Mouse (Mus musculus): ENCODE measurements around the gene Prickle2. TPM values are rescaled to one million over a fixed set of nuclear protein-coding genes. Genes with fewer than 3 reads are reported as not detected.

Prickle2 gene
- total RNA-seq, 2 experiments from 2014 or later: 208 to 212 TPM

DNA sequence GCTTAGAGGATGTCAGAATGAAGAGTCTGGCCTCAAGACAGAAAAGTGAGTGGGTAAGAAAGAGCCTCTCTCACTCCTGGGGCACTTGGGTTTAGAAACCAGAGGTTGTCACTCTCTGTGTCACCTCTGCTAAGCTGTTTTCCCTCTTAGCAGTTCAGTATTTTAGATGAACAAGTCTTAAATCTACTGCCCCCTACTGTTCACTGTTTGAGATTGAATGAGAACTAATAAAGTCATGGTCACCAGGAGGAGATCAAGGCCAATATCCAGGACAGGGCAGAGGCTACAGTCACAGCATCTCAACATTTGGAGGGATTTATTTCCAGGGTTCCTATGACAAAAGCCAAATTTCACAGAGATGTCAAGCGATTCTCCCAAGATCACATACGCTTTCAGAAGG is 228.3 kb downstream of the Prickle2 start:
- Histone ChIP-seq H3K4me3 (peak overlapping the region; percentile 47), H3K27ac (0 out of 2 replicates have a peak overlapping the region, but pooled peaks have one; percentile 43)
- peak; percentile 80 for TF ChIP-seq CTCF (conservative IDR thresholded peaks at IDR 0.05)
- DNase-seq (ENCODE audit: low spot score in 2 of 2): no peak

DNA sequence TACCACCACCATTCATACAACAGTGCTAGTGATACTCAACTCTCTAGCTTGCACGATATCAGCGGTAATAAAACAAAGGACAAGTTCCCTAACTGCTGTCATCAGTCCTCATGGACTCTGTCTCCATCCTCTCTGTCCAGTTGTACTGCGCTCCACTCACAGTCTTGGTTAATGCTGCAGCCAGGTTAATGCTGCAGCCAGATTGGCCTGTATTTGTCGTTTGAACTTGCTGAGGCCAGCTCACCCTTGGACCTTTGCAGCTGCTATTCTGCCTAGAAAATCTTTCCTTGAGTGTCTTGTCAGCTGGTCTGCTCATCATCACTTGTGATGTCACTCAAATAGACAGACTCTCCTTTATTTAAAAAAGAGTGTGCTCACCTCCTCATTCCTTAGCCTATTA is 236.5 kb downstream of the Prickle2 start:
- TF ChIP-seq CTCF (conservative IDR thresholded peaks at IDR 0.05): no peak
- H3K27ac ChIP-seq: peak overlapping the region; percentile 61; the same call in 1 of the 2 replicates
- no peak for DNase-seq (ENCODE audit: low spot score in 2 of 2)
- no peak overlapping the region for H3K4me3 ChIP-seq

DNA sequence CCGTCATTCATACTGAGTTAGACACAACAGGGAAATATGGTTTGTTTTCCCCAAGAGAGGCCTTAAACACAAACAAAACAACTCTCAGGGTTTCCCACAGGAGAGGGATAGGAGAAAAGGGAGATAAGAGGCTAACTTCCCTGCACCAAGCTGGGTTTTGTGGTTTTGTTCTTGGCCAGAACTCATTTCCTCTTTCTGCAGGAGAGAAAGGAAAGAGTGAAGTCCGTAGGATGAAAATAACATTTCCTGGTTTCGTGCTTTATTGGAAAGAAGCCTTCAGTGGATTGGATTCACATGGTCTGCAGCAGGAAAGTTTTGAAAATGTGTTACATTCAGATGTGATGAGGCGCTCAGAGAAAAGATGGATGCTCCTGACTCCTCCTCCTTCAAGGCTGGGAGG is 237.1 kb downstream of the Prickle2 start:
- Histone ChIP-seq H3K4me3 (no peak overlapping the region), H3K27ac (peak overlapping the region; percentile 61)
- no peak for DNase-seq (ENCODE audit: low spot score in 2 of 2)
- no peak for TF ChIP-seq CTCF (conservative IDR thresholded peaks at IDR 0.05)

DNA sequence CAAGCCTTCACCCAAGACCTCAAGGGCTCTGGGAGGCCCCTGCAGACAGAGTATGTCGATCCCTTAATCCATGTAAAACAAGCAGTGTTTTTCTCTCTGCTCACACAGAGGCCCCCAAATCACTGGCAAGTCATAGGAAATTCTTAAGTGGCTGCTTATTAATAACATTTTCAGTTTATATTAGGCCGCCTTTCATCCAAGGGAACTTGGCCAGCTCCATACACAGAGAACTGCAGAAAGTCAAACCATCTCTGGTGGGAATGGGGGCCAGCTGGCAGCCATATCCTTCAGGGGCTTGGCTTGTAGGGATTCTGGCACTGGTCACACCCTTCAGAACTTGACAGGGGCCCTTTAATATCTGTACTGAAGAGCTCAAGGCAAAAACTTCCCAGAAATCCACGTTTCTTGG is 237.6 kb downstream of the Prickle2 start:
- Histone ChIP-seq H3K4me3 (no peak overlapping the region), H3K27ac (peak overlapping the region; percentile 61)
- no peak for DNase-seq (ENCODE audit: low spot score in 2 of 2)
- TF ChIP-seq CTCF (conservative IDR thresholded peaks at IDR 0.05): no peak

DNA sequence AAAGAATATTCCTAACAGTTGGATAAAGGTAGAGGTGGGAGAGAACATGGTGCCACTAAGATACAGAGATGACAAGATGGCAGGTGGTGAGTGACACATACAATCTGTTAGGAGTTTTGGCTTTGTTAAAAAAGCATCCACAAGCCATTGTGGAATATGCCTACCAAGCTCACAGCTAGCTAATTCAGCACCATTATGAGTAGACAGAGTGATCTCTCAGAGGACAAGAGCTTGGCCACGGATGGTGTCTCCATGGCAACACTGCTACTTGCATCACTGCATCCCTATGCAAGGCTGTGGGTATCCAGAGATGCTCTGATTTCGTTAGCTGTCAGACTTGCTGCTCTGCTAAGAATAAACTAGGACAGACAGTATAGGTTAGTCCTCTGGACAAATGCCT is 238.6 kb downstream of the Prickle2 start:
- DNase-seq (ENCODE audit: low spot score in 2 of 2): peak; percentile 57 to 86
- TF ChIP-seq CTCF (conservative IDR thresholded peaks at IDR 0.05): no peak
- no peak overlapping the region; the same call in 1 of the 2 replicates for H3K4me3 ChIP-seq
- peak overlapping the region; percentile 61 for H3K27ac ChIP-seq

DNA sequence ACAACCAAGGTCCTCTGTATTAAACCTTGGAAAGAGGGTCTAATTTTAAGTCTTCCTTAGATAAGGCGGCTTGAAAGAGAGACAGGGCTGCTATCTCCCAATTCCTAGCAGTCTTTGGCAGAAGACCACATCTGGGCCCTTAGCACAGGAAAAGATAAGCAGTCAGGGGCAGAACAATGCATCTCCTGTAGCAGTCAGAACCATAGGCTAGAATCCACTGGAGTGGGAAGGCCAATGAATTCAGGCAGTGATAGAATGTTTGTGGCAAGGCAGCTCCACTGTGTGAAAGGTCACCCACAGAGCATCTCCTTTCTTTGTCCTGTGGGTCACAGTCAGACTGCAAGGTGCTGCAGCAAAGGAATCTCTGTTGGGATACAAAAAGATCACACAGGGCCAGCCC is 240.3 kb downstream of the Prickle2 start:
- DNase-seq (ENCODE audit: low spot score in 2 of 2): no peak
- TF ChIP-seq CTCF (conservative IDR thresholded peaks at IDR 0.05): no peak
- Histone ChIP-seq H3K4me3 (no peak overlapping the region), H3K27ac (peak overlapping the region; percentile 61)

DNA sequence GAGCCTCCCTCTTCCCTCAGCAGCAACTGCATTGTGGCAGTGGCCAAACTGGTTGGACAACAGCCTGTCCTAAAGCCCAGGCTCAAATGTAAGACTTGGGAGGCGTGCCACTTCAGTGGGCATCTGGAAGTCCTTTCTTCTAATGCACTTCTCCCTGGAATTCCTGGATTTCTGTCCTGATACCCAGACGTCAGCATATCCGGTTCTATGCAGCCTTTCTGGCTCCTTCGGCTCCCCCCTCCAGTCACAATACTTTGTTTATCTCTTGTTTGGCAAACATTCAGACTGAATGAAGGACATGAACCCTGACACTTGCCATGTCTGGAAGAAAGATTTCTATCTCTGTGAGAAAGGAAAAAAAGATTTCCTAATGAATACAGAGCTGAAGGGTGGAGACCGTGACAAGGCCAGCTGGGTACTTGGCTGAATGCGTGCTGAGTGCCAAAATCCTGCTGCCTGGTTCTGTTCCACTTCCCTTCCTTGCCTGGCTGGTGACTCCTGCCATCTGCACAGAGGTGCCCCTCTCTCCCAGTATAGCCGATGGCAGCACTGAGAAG is 241.1 kb downstream of the Prickle2 start:
- DNase-seq (ENCODE audit: low spot score in 2 of 2): no peak

DNA sequence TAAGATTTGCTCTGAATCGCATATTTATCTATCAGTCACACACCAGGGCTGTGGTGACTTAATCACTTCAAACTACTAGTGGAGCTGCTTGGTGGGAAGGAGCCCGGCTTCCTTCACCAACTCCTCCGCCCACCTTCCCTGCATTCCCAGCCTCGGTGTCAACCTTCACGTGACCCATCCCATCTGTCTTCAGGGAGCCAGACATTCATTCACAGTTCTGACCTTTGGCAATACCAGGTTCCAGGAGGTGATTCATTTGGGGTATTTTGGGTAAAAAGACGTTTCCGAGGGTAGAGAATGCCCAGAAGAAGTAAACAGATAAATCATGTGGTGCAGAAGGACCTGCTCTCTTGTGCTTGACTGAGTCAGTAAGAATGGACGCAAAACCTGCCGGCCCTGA is 242.2 kb downstream of the Prickle2 start:
- Histone ChIP-seq H3K27ac (no peak overlapping the region; the same call in 1 of the 2 replicates), H3K4me3 (no peak overlapping the region)
- no peak for TF ChIP-seq CTCF (conservative IDR thresholded peaks at IDR 0.05)
- DNase-seq (ENCODE audit: low spot score in 2 of 2): no peak

More for the DNA sequence above, 241.1 kb downstream of the Prickle2 start:
- H3K4me3 ChIP-seq: no peak overlapping the region
- TF ChIP-seq CTCF (conservative IDR thresholded peaks at IDR 0.05): no peak
- peak overlapping the region; percentile 61; the same call in 1 of the 2 replicates for H3K27ac ChIP-seq

DNA sequence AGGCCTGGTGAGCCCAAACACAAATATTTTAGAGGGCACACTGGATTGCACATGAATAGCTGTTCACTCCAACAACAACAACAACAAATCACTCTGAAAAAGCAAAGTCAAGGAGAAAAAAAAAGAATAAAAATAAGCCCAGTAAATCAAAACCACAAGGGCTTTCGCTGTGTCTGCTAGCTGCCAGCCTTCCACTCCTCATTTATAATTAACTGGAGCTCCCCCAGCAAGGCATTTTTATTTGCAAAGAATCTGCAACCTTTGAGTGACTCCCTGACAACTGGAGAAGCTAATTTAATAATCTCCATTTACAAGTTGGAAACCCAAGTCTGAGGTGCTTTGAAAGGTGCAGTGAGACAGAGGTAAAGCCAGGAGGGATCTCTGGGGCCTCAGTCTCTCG is 245.2 kb downstream of the Prickle2 start:
- no peak for DNase-seq (ENCODE audit: low spot score in 2 of 2)
- Histone ChIP-seq H3K27ac (peak overlapping the region; percentile 36; the same call in 1 of the 2 replicates), H3K4me3 (no peak overlapping the region)
- no peak for TF ChIP-seq CTCF (conservative IDR thresholded peaks at IDR 0.05)

DNA sequence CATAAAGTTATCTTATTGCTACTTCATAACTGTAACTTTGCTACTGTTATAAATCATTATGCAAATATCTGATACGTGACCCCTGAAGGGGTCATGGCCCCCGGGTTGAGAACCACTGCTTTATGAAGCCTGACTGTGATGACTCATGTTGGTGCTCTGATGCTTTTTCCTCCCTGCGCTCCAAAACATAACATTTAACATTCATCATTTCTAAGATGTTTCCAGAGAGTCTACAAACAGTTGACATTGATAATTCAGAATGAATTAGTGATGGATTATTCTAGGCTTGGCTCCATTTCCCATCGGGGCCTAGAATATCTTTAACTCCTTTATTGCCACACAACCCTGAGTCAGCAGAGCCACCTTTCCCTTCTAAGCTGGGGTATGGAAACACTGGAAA is 247.9 kb downstream of the Prickle2 start:
- no peak overlapping the region for H3K4me3 ChIP-seq

DNA sequence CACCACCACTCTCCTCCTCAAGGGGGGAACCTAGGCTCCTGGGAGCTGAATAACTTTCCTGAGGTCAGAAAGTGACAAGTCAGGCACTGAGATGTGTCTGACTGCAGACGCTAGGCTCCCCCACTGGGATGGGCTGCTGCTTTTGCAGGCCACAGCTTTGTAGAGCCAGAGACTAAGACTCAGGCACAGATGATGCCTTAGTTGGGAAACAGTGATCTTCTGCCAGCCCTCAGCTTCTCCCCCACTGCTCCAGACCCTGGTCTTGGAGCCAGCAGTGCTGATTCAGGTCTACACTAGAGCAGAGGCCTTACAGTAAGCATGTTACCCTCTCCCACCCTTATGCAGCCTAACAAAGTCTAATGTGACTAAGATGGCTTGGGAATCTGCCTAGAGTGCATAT is 254.5 kb downstream of the Prickle2 start:
- Histone ChIP-seq H3K4me3 (no peak overlapping the region), H3K27ac (0 out of 2 replicates have a peak overlapping the region, but pooled peaks have one; percentile 14)
- DNase-seq (ENCODE audit: low spot score in 2 of 2): no peak
- TF ChIP-seq CTCF (conservative IDR thresholded peaks at IDR 0.05): peak; percentile 35

More for the DNA sequence above, 247.9 kb downstream of the Prickle2 start:
- no peak for DNase-seq (ENCODE audit: low spot score in 2 of 2)
- TF ChIP-seq CTCF (conservative IDR thresholded peaks at IDR 0.05): no peak
- H3K27ac ChIP-seq: peak overlapping the region; percentile 3; the same call in 1 of the 2 replicates

DNA sequence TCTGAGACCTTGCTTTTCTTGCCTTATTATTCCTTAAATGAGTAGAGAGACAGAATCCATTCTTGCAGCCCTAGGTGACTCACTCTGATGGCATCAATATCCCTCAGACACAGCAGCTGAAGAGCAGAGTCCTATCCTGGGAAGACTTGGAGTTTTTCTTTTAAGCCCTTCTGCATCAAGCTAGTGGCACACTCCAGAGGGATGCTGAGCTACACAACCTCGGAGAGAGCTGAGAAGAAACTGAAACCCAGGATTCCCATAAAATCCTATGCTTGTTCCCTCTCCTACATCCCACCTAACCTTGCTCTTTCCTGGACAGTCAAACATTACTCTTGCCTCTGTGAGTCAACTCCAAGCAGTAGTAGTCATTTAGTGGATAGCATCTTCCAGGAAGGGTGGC is 256.0 kb downstream of the Prickle2 start:
- TF ChIP-seq CTCF (conservative IDR thresholded peaks at IDR 0.05): no peak
- DNase-seq (ENCODE audit: low spot score in 2 of 2): no peak
- H3K27ac ChIP-seq: no peak overlapping the region
- H3K4me3 ChIP-seq: no peak overlapping the region

DNA sequence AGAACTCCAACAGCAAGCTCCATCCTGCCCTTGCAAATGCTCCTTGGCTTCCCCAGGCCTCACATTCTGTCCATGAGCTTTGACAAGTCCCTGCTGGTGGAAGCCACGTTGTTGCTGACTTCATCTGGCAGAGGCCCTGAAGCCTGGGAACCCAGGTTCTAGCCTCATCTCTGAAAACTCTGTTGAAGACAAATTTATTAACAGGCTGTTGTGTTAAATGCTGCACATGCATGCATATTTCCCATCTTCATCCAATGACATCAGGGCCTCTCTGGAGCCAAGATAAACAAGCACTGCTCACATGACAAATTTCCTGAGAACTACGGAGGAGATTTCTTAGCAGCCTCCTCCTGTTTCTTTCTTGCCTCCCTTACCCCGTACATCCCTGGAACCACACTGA is 259.3 kb downstream of the Prickle2 start:
- Histone ChIP-seq H3K4me3 (no peak overlapping the region), H3K27ac (peak overlapping the region; percentile 33; the same call in 1 of the 2 replicates)
- no peak for TF ChIP-seq CTCF (conservative IDR thresholded peaks at IDR 0.05)
- DNase-seq (ENCODE audit: low spot score in 2 of 2): no peak

DNA sequence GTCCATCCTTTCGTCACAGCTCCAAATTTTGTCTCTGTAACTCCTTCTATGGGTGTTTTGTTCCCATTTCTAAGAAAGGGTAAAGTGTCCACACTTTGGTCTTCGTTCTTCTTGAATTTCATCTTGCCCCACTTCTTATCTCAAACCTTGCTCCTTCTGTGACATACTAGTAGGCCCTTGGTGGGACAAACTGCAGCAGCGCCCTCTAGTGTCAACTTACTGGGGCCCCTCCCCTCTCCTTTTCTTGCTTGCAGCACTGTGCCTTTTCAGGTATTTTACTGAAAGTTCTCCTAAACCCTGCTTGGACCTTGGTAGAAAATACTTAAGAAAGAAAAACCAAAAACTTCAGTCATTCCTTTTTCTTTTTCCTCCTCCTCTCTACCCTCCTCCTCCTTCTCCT is 264.8 kb downstream of the Prickle2 start:
- peak; percentile 75 for TF ChIP-seq CTCF (conservative IDR thresholded peaks at IDR 0.05)
- no peak overlapping the region for H3K27ac ChIP-seq
- DNase-seq (ENCODE audit: low spot score in 2 of 2): no peak
- H3K4me3 ChIP-seq: no peak overlapping the region
